Mouse (Mus musculus) liver, embryonic 12.5 days (tissue): ENCODE data around the gene Megf6. TPM values are rescaled to one million over a fixed set of nuclear protein-coding genes. Genes with fewer than 3 reads are reported as not detected.

Experiments used
- ATAC-seq: fragments of 200-750 bp; cut with Nextera tagmentation; 2 replicates; pipeline ENCODE4 v1.8.0; 2017; ENCODE audit warnings: moderate number of reproducible peaks, mild to moderate bottlenecking, moderate library complexity
- H3K27ac ChIP-seq: fragments of 300-500 bp; sonication (generic); 2 replicates; pipeline ENCODE4 v1.5.1; 2016; ENCODE audit warnings: mild to moderate bottlenecking
- H3K27me3 ChIP-seq: fragments of 300-500 bp; sonication (generic); replicated peaks from 2 replicates; pipeline ENCODE4 v1.6.1; 2016; ENCODE audit warnings: mild to moderate bottlenecking, moderate library complexity
- H3K36me3 ChIP-seq: fragments of 300-500 bp; sonication (generic); 2 replicates; pipeline ENCODE4 v1.6.1; 2016; ENCODE audit warnings: mild to moderate bottlenecking, moderate library complexity
- H3K4me1 ChIP-seq: fragments of 300-500 bp; sonication (generic); 2 replicates; pipeline ENCODE4 v1.6.1; 2016
- H3K4me2 ChIP-seq: fragments of 300-500 bp; sonication (generic); 2 replicates; pipeline ENCODE4 v1.6.1; 2016; ENCODE audit warnings: mild to moderate bottlenecking, moderate library complexity
- H3K4me3 ChIP-seq: fragments of 300-500 bp; sonication (generic); 2 replicates; pipeline ENCODE4 v1.5.1; 2016; ENCODE audit warnings: mild to moderate bottlenecking, moderate library complexity
- H3K9ac ChIP-seq: fragments of 300-500 bp; sonication (generic); 2 replicates; pipeline ENCODE4 v1.6.1; 2016; ENCODE audit warnings: mild to moderate bottlenecking, moderate library complexity
- H3K9me3 ChIP-seq: fragments of 300-500 bp; sonication (generic); replicated peaks from 2 replicates; pipeline ENCODE4 v1.6.1; 2016; ENCODE audit warnings: mild to moderate bottlenecking, moderate library complexity
- WGBS: fragments of 180-500 bp; shearing (Covaris S2); methylation state at CpG from one replicate; pipeline ENCODE4 v1.1.7; 2016; ENCODE audit not compliant: insufficient replicate concordance; 5-methylcytosine and 5-hydroxymethylcytosine counted together
- polyA plus RNA-seq: library from polyadenylated mRNA; unstranded; fragments of >200 nt; fragmentation: Nextera tagmentation; extraction: Ambion mirVana; gene quantifications from 2 replicates; pipeline ENCODE4 v1.2.1, GENCODE M21; 2016

The Megf6 gene
- 3.8 and 4.3 TPM in 2 replicates for polyA plus RNA-seq

DNA sequence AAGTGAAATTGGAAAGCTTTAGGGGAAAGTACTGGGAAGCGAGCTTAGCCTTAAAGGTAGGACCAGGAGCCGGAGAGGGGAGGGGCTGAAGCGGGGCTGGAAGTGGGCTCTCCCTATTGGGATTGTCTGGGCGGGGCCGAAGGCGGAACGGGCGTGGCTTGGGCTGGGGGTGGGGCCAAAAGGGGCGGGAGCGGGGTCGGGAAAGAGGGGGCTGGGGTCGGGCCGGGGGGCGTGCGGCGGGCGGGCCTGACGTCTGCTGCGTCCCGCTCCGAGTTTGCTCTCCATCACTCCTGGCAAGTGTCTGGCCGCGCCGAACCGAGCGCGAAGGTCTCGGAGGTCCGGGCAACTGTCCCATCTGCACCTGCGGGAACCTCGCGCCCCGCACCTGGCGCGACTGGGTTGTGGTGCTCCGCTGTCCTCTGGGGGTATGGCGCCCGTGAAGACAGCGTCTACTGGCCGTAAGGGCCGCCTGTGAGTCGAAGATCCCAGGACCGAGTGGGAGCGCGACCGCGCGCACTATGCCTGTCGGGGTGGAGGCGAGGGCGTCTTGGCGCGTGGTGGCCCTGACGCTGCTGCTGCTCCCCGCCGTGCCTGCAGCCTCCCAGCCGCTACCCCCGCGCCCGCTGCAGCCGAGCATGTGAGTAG lies at the start of gene Megf6:
Megf6 (plus strand) TSS at position 225 of the 645 bp plus-strand sequence.
- H3K4me1 ChIP-seq: peaks cover 11% of the 10 kb centered on the region; the same call in 1 of the 2 replicates
- H3K27ac ChIP-seq: no peak within 1 kb of the TSS
- no peak within 1 kb of the TSS for H3K9ac ChIP-seq
- no peaks in the 10 kb centered on the region for H3K36me3 ChIP-seq
- 1% methylated on average over 60 of the region's 61 CpGs for WGBS
- ATAC-seq: peak; percentile 45; the same call in 1 of the 2 replicates
- H3K4me3 ChIP-seq: peak within 1 kb of the TSS; percentile 47
- peak within 1 kb of the TSS; percentile 67 for H3K4me2 ChIP-seq
- H3K27me3 ChIP-seq: peaks cover 86% of the 10 kb centered on the region
- no peaks in the 10 kb centered on the region for H3K9me3 ChIP-seq

DNA sequence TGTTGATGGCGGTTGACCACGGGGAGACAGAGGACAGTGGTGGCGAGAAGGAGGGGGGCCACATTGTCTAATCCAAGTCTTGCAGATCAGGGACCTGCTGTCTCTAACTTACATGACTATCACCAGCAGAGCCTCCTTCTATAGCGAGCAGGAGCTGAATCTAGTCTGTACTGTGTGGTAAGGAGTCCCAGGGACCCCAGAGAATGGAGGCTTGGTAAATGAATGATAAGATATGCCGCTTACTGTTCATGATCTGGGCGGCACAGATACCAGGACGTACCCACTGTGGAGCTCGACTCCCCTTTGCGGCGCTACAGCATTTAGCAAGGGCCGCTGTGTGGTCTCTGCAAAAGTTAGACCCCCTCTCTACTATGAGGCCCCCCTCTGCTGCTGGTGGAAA lies 48.7 kb upstream of the Megf6 start:
- Histone ChIP-seq H3K27me3 (peaks cover 20% of the 10 kb centered on the region; the same call in 1 of the 2 replicates), H3K4me2 (peak overlapping the region; percentile 65), H3K4me1 (peaks cover 63% of the 10 kb centered on the region), H3K9me3 (no peaks in the 10 kb centered on the region), H3K4me3 (peak overlapping the region; percentile 24), H3K36me3 (no peaks in the 10 kb centered on the region), H3K27ac (peak overlapping the region; percentile 91), H3K9ac (peak overlapping the region; percentile 55)
- 31% methylated on average over 11 of the region's 11 CpGs for WGBS
- peak; percentile 96 for ATAC-seq

DNA sequence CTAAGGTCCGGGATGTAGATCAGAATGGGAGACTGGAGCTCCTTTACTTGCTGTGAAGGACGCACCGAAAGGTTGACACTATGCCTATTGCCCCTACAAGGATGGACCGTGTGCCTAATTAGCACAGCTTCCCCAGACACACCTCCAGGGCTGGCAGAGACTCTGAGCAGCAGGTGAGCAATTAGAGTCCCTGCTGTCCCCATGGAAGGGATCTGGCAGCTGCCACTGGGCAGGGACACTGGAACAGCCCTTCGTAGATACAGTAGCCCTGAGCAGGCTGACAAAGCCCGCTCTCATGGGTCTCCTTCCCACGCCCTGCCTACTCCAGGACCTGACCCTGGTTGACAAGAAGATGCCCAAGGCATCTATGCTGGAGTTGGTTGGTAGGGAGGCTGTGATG lies 48.2 kb upstream of the Megf6 start:
- peaks cover 25% of the 10 kb centered on the region; the same call in 1 of the 2 replicates for H3K27me3 ChIP-seq
- no peaks in the 10 kb centered on the region for H3K9me3 ChIP-seq
- H3K4me2 ChIP-seq: peak overlapping the region; percentile 65
- H3K4me3 ChIP-seq: no peak overlapping the region
- WGBS: 58% methylated on average over 7 of the region's 7 CpGs
- peaks cover 57% of the 10 kb centered on the region for H3K4me1 ChIP-seq
- peak; percentile 25 for ATAC-seq
- H3K9ac ChIP-seq: peak overlapping the region; percentile 55; the same call in 1 of the 2 replicates
- peak overlapping the region; percentile 91 for H3K27ac ChIP-seq
- H3K36me3 ChIP-seq: no peaks in the 10 kb centered on the region

DNA sequence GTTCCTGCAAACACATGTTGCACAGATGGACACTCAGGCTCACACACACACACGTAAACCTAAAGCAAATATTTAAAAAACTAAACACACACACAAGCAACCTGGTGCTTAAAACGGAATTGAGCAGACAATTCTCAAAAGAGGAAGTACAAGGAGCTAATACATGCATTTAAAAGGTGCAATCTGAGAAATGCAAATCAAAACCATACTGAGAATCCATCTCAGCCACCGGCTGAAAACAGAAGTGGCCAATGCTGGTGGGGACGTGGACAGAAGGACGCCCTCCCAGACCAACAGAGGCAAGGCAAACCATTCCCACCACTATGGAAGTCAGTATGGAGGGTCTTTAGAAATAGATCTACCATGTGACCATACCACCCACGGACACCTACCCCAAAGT lies 47.0 kb upstream of the Megf6 start:
- H3K4me1 ChIP-seq: peaks cover 48% of the 10 kb centered on the region

DNA sequence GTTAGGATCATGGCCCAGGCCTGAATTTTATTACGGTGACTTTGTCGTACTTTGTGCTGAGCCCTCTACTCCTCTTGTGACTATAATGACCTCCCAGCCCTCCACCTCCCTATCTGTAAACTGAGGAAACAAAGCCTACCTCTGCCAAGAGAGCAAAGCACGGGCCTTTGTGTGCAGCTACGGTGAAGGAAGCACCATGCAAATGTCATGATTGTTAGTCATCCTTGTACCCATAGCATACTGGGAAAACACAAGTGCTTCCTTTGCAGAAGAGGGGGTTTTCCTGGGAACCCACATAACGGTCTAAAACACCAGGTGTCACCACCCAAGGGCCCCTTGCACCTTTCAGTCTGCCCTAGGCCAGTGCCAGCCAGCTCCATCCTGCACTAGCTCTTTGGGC lies 45.3 kb upstream of the Megf6 start:
- Histone ChIP-seq H3K36me3 (no peaks in the 10 kb centered on the region), H3K9me3 (no peaks in the 10 kb centered on the region), H3K9ac (no peak overlapping the region), H3K4me3 (no peak overlapping the region), H3K4me2 (no peak overlapping the region), H3K4me1 (peaks cover 33% of the 10 kb centered on the region), H3K27ac (no peak overlapping the region), H3K27me3 (peaks cover 49% of the 10 kb centered on the region)
- no peak for ATAC-seq
- 61% methylated on average over 5 of the region's 5 CpGs for WGBS

More for the DNA sequence above, 47.0 kb upstream of the Megf6 start:
- no peak for ATAC-seq
- H3K27me3 ChIP-seq: peaks cover 36% of the 10 kb centered on the region; the same call in 1 of the 2 replicates
- 60% methylated on average over 6 of the region's 6 CpGs for WGBS
- no peaks in the 10 kb centered on the region for H3K36me3 ChIP-seq
- no peak overlapping the region for H3K4me3 ChIP-seq
- no peaks in the 10 kb centered on the region for H3K9me3 ChIP-seq
- H3K9ac ChIP-seq: no peak overlapping the region
- no peak overlapping the region for H3K27ac ChIP-seq
- H3K4me2 ChIP-seq: no peak overlapping the region

DNA sequence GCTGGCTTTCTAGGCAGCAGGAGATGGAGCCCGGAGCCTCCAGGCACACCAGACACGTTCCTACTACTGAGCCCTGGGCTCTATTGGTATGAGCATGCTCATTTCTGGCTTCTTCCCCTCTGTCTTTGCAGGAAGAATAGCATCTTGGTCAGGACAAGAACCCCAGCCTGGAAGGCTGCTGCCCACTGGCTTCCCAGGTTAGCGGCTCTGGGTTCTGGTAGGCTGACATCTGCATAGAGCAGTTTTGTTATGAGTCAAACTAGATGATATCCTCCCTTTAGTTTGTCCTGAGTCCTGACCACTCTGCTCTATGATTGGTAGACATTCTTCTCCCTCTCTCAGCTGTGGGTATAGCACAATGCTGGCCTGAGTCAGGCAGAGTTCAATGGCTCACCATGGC lies 43.3 kb upstream of the Megf6 start:
- H3K9me3 ChIP-seq: no peaks in the 10 kb centered on the region
- ATAC-seq: no peak
- no peak overlapping the region for H3K4me2 ChIP-seq
- H3K4me3 ChIP-seq: no peak overlapping the region
- H3K9ac ChIP-seq: no peak overlapping the region
- H3K4me1 ChIP-seq: peaks cover 12% of the 10 kb centered on the region
- peaks cover 69% of the 10 kb centered on the region for H3K27me3 ChIP-seq
- H3K27ac ChIP-seq: no peak overlapping the region
- WGBS: 64% methylated on average over 3 of the region's 3 CpGs
- H3K36me3 ChIP-seq: no peaks in the 10 kb centered on the region

DNA sequence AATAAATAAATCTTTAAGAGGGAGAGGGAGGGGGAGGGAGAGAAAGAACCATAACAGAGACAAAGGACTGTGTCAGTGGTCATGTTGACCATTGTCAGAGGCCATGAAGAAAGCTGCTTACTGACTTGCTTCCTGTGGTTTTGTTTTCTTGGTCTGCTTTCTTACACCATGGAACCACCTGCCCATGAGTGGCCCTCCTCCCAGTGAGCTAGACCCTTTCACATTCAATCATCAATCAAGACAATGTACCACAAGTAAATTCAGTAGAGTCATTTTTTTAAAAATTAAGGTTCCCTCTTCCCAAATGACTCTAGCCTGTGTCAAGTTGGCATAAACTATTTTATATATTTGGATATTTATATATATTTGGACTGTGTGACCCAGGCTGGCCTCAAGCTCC lies 40.6 kb upstream of the Megf6 start:
- Histone ChIP-seq H3K27me3 (peaks cover 86% of the 10 kb centered on the region), H3K4me1 (0 out of 2 replicates have a peak, but pooled peaks cover 2% of the 10 kb centered on the region), H3K27ac (no peak overlapping the region), H3K4me2 (no peak overlapping the region), H3K4me3 (no peak overlapping the region), H3K9me3 (no peaks in the 10 kb centered on the region), H3K36me3 (no peaks in the 10 kb centered on the region), H3K9ac (no peak overlapping the region)
- ATAC-seq: no peak

DNA sequence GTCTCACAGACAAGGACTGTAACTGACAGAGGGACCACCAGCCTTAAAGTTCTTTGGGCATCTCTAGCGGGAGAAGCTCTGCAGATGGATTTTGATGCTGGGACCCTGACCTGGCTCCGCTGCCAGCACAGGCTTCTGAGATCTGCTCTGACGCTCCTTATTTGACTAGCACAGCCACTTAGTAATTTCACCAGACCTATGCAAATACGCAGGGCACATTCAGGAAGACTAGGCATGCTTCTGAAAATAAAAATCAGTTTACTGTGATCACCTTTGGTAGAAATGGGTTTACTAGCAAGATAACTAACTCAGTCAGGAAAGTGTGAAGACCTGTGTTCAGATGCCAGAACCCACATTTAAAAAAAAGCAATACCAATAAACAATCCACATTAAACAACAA lies 38.6 kb upstream of the Megf6 start:
- Histone ChIP-seq H3K9me3 (no peaks in the 10 kb centered on the region), H3K9ac (no peak overlapping the region), H3K27ac (no peak overlapping the region), H3K36me3 (no peaks in the 10 kb centered on the region), H3K4me1 (0 out of 2 replicates have a peak, but pooled peaks cover 2% of the 10 kb centered on the region), H3K4me3 (no peak overlapping the region), H3K27me3 (peaks cover 92% of the 10 kb centered on the region), H3K4me2 (no peak overlapping the region)
- no peak for ATAC-seq
- 64% methylated on average over 4 of the region's 4 CpGs for WGBS

DNA sequence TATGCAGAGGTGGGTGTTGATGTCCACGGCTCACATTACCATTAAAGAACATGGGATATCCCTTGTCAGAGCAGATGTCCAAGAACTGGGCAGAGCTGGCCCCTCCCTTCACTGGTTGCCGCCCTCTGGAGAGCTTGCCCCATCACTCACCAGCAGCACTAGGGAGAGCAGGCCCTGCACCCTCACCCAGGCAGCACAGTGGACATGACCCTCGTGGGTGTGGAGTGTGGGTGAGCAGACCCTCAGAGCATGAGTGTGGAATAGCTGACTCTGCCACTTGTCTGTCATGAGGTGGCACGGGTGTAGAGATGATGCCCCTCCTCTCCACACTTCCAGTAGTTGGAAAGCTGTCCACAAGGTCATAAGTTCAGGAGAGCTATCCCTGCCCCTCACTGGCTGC lies 35.7 kb upstream of the Megf6 start:
- 40% methylated on average over 4 of the region's 4 CpGs for WGBS
- Histone ChIP-seq H3K9me3 (no peaks in the 10 kb centered on the region), H3K4me3 (no peak overlapping the region), H3K27ac (no peak overlapping the region), H3K36me3 (no peaks in the 10 kb centered on the region), H3K9ac (no peak overlapping the region), H3K4me2 (no peak overlapping the region), H3K4me1 (peaks cover 5% of the 10 kb centered on the region), H3K27me3 (peaks cover 95% of the 10 kb centered on the region)
- no peak for ATAC-seq

DNA sequence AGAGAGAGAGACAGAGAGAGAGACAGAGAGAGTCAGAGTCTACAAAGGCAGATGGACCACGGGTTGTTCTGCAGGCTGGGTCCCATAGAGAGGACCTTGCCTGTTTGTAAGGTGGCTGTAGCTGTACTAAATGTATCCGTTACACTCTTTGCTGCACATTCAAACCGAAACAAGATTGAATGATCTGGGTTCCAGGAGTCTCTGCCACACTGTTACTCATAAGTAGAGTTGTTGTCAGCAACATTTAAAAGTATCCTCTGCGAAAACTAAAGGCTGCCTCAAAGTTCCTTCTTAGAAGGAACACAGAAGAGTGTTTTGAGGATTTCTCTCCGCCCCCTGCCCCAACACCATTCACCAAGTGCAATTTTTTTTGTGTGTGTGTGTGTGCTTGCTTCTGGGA lies 33.4 kb upstream of the Megf6 start:
- H3K36me3 ChIP-seq: no peaks in the 10 kb centered on the region
- H3K9me3 ChIP-seq: no peaks in the 10 kb centered on the region
- H3K27ac ChIP-seq: no peak overlapping the region
- H3K9ac ChIP-seq: no peak overlapping the region
- peaks cover 23% of the 10 kb centered on the region for H3K4me1 ChIP-seq
- H3K27me3 ChIP-seq: peaks cover 97% of the 10 kb centered on the region
- H3K4me2 ChIP-seq: no peak overlapping the region
- 47% methylated on average over 5 of the region's 5 CpGs for WGBS
- no peak overlapping the region for H3K4me3 ChIP-seq
- ATAC-seq: no peak

DNA sequence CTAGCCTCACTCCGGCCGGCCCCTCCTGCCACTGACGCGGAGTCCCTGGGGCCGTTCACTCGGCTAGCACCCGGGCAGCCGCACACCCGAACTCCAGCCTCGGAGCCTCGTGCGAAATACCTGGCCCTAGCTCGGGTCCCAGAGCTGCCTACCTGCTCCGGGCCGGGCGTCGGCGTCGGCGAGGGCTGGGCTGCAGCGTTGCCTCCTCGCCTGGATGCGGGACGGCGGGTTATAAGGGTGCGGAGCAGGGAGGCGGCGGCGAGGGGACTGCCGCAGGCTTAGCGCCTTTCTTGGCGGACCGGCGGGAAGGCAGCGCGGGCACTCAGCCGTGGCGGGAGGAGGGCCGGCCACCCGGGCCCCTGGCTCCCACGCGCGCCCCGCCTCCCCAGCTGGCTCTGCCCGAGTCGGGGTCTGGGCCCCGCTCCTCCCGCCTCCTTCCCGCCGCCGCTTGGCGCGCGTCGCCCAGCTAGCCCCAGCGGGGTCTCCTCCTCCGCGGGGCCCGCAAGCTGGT lies 30.8 kb upstream of the Megf6 start:
- H3K27me3 ChIP-seq: peaks cover 74% of the 10 kb centered on the region
- WGBS: 1% methylated on average over 48 of the region's 59 CpGs
- no peaks in the 10 kb centered on the region for H3K36me3 ChIP-seq
- H3K4me1 ChIP-seq: peaks cover 44% of the 10 kb centered on the region
- H3K4me3 ChIP-seq: peak overlapping the region; percentile 42
- no peak overlapping the region for H3K27ac ChIP-seq
- H3K9me3 ChIP-seq: no peaks in the 10 kb centered on the region
- no peak for ATAC-seq
- peak overlapping the region; percentile 31; the same call in 1 of the 2 replicates for H3K9ac ChIP-seq
- H3K4me2 ChIP-seq: peak overlapping the region; percentile 67

DNA sequence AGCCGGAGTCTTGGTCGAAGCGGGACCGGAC lies 30.5 kb upstream of the Megf6 start, which contains the start of gene Trp73:
Trp73 (minus strand) TSS at position 27 of the 31 bp plus-strand sequence.
- Histone ChIP-seq H3K9me3 (no peaks in the 10 kb centered on the region), H3K27ac (no peak within 1 kb of the TSS), H3K36me3 (no peaks in the 10 kb centered on the region; the same call in 1 of the 2 replicates), H3K9ac (peak within 1 kb of the TSS; percentile 31; the same call in 1 of the 2 replicates), H3K4me2 (peak within 1 kb of the TSS; percentile 94), H3K27me3 (peaks cover 71% of the 10 kb centered on the region), H3K4me1 (peaks cover 44% of the 10 kb centered on the region), H3K4me3 (peak within 1 kb of the TSS; percentile 79)
- no peak for ATAC-seq
- 0% methylated on average over 4 of the region's 4 CpGs for WGBS
